8 mouse cellular contexts compared by ENCODE assay signal in genomic region chr12:71048117-71048516, GRCm38 (mm10). TPM values are rescaled to one million over a fixed set of nuclear protein-coding genes. Genes with fewer than 3 reads are reported as not detected.
DNase-seq lines count a peak whose midpoint lies in the region; ATAC-seq and TF ChIP-seq lines count a peak whose summit lies in the region.

No protein-coding gene starts in this region.

- peak overlapping the region; percentile 95 for H3K27ac ChIP-seq in forebrain, postnatal 0 days (ENCODE audit: low read depth, low read length)
- H3K27ac ChIP-seq in liver, embryonic 16.5 days (ENCODE audit: low read length) = no peak overlapping the region
- peak overlapping the region; percentile 34; the same call in 1 of the 2 replicates for H3K27ac ChIP-seq in neural tube, embryonic 12.5 days
- H3K27ac ChIP-seq in stomach, postnatal 0 days (replicated peaks) = peak overlapping the region; percentile 2; the same call in 1 of the 2 replicates

- peaks cover 13% of the 10 kb centered on the region; the same call in 1 of the 2 replicates for H3K4me1 ChIP-seq in forebrain, postnatal 0 days (ENCODE audit: insufficient read depth)
- H3K4me1 ChIP-seq in liver, embryonic 16.5 days (ENCODE audit: control insufficient read depth, low read depth, low read length) = peaks cover 11% of the 10 kb centered on the region
- H3K4me1 ChIP-seq in neural tube, embryonic 12.5 days = peaks cover 4% of the 10 kb centered on the region
- H3K4me1 ChIP-seq in stomach, postnatal 0 days (replicated peaks; ENCODE audit: control insufficient read depth, insufficient read depth) = no peaks in the 10 kb centered on the region

- no peaks in the 10 kb centered on the region for H3K9me3 ChIP-seq in forebrain, postnatal 0 days (ENCODE audit: low read length)
- H3K9me3 ChIP-seq in liver, embryonic 16.5 days (replicated peaks; ENCODE audit: control insufficient read depth, low read length) = no peaks in the 10 kb centered on the region
- H3K9me3 ChIP-seq in neural tube, embryonic 12.5 days = no peaks in the 10 kb centered on the region
- H3K9me3 ChIP-seq in stomach, postnatal 0 days (ENCODE audit: control insufficient read depth, low read length) = no peaks in the 10 kb centered on the region

- WGBS in forebrain, postnatal 0 days = 1% methylated on average over 7 of the region's 7 CpGs
- 31% methylated on average over 7 of the region's 7 CpGs for WGBS in liver, embryonic 16.5 days (ENCODE audit: insufficient replicate concordance)
- 12% methylated on average over 7 of the region's 7 CpGs for WGBS in neural tube, embryonic 12.5 days
- WGBS in stomach, postnatal 0 days = 9% methylated on average over 7 of the region's 7 CpGs

- H3K4me2 ChIP-seq in forebrain, postnatal 0 days (ENCODE audit: low read depth) = peak overlapping the region; percentile 71
- no peak overlapping the region for H3K4me2 ChIP-seq in liver, embryonic 16.5 days (ENCODE audit: low read depth, low read length)
- H3K4me2 ChIP-seq in neural tube, embryonic 12.5 days (replicated peaks) = peak overlapping the region; percentile 58
- H3K4me2 ChIP-seq in stomach, postnatal 0 days (replicated peaks; ENCODE audit: low read depth) = peak overlapping the region; percentile 44

- peak; percentile 93 for ATAC-seq in forebrain, postnatal 0 days
- peak; percentile 51 for ATAC-seq in liver, embryonic 16.5 days (ENCODE audit: low read depth)
- ATAC-seq in neural tube, embryonic 12.5 days (ENCODE audit: low FRiP score, low read depth) = peak; percentile 94
- peak; percentile 64 for ATAC-seq in stomach, postnatal 0 days (ENCODE audit: low FRiP score, low TSS enrichment)

- H3K27me3 ChIP-seq in forebrain, postnatal 0 days (ENCODE audit: insufficient read depth, low read length) = no peaks in the 10 kb centered on the region
- no peaks in the 10 kb centered on the region for H3K27me3 ChIP-seq in liver, embryonic 16.5 days (ENCODE audit: control insufficient read depth, insufficient read depth, low read depth, low read length)
- H3K27me3 ChIP-seq in neural tube, embryonic 12.5 days (replicated peaks) = no peaks in the 10 kb centered on the region
- H3K27me3 ChIP-seq in stomach, postnatal 0 days (ENCODE audit: control insufficient read depth, insufficient read depth, low read length) = no peaks in the 10 kb centered on the region

- peak overlapping the region; percentile 43 for H3K4me3 ChIP-seq in forebrain, postnatal 0 days (ENCODE audit: low read depth, low read length)
- H3K4me3 ChIP-seq in liver, embryonic 16.5 days (ENCODE audit: low read depth, low read length) = no peak overlapping the region
- peak overlapping the region; percentile 31 for H3K4me3 ChIP-seq in neural tube, embryonic 12.5 days
- H3K4me3 ChIP-seq in stomach, postnatal 0 days (ENCODE audit: low read depth, low read length) = peak overlapping the region; percentile 10; the same call in 1 of the 2 replicates

- intact Hi-C loops in heart, postnatal 36 days (cut with DNase I) = loop anchor here (2.0 kb wide), 1 partner anchor 79 kb away; no protein-coding TSS in a partner anchor

- H3K9ac ChIP-seq in forebrain, postnatal 0 days = peak overlapping the region; percentile 63
- H3K9ac ChIP-seq in liver, embryonic 16.5 days (ENCODE audit: low read depth, low read length) = no peak overlapping the region
- 0 out of 2 replicates have a peak overlapping the region, but pooled peaks have one; percentile 33 for H3K9ac ChIP-seq in neural tube, embryonic 12.5 days
- peak overlapping the region; percentile 38; the same call in 1 of the 2 replicates for H3K9ac ChIP-seq in stomach, postnatal 0 days (ENCODE audit: low read length)

- H3K36me3 ChIP-seq in forebrain, postnatal 0 days (ENCODE audit: insufficient read depth) = 0 out of 2 replicates have a peak, but pooled peaks cover 9% of the 10 kb centered on the region
- H3K36me3 ChIP-seq in liver, embryonic 16.5 days (ENCODE audit: control insufficient read depth, insufficient read depth) = peaks cover 9% of the 10 kb centered on the region
- peaks cover 9% of the 10 kb centered on the region for H3K36me3 ChIP-seq in neural tube, embryonic 12.5 days
- peaks cover 5% of the 10 kb centered on the region for H3K36me3 ChIP-seq in stomach, postnatal 0 days (ENCODE audit: control insufficient read depth, insufficient read depth, low read length)

- no peak for TF ChIP-seq CTCF in forebrain, postnatal 0 days (IDR thresholded peaks at IDR 0.05; ENCODE audit: low read depth)
- TF ChIP-seq CTCF in stomach, postnatal 0 days (IDR thresholded peaks at IDR 0.05; ENCODE audit: low read depth) = no peak

- peak; percentile 89 to 95 for DNase-seq in CD8-positive naive resting alpha-beta T cell, adult 2 months (ENCODE audit: low read depth in 2 of 2, low spot score in 2 of 2)
- DNase-seq in cerebellum, adult 11 months = peak; percentile 94
- peak; percentile 98 for DNase-seq in forebrain, postnatal 0 days
- DNase-seq in heart, postnatal 36 days = peak; percentile 89 to 94
- DNase-seq in layer of hippocampus, adult 11-12 months (ENCODE audit: low spot score) = peak; percentile 98
- DNase-seq in stomach, postnatal 0 days (ENCODE audit: low spot score) = peak; percentile 83

- TF ChIP-seq EP300 in stomach, postnatal 0 days (optimal IDR thresholded peaks at IDR 0.05) = no peak

RNA-seq across cellular contexts. Expression of gene Arid4a, which starts 32.3 kb away (rescaled TPM):
- 15.6 and 17.9 TPM in 2 replicates for total RNA-seq in forebrain, postnatal 0 days (2014; rRNA removed)
- 27.4 and 38.2 TPM in 2 replicates for polyA plus RNA-seq in forebrain, postnatal 0 days (2015; fragmentation: Nextera tagmentation; extraction: Ambion mirVana)
- total RNA-seq in heart, postnatal 36 days (2021) = 10 to 100 TPM; 14.3 to 17.0 TPM
- 21.3 and 22.2 TPM in 2 replicates for polyA plus RNA-seq in liver, embryonic 16.5 days (2015; fragmentation: Nextera tagmentation; extraction: Ambion mirVana)
- 36.7 and 39.5 TPM in 2 replicates for polyA plus RNA-seq in neural tube, embryonic 12.5 days (2016; fragmentation: Nextera tagmentation; extraction: Ambion mirVana)
- polyA plus RNA-seq in stomach, postnatal 0 days (2015; fragmentation: Nextera tagmentation; extraction: Ambion mirVana) = 22.4 and 23.3 TPM in 2 replicates
